Mouse (Mus musculus) cerebellum, adult 2 months (tissue): Measurements from ENCODE around the gene Ppm1h. TPM values are rescaled to one million over a fixed set of nuclear protein-coding genes. Genes with fewer than 3 reads are reported as not detected.

Source experiments
- DNase-seq, 2 experiments: peaks; one replicate each; pipeline ENCODE4 v3.0.0; 2021
- H3K27ac ChIP-seq: fragments of 200-500 bp; 2 replicates; pipeline ENCODE4 v1.5.1; 2012; ENCODE audit warnings: low read length, control low read depth, inconsistent platforms; ENCODE audit not compliant: insufficient read depth
- H3K27me3 ChIP-seq: fragments of 200-500 bp; 2 replicates; pipeline ENCODE4 v1.6.1; 2012; ENCODE audit warnings: inconsistent platforms, mild to moderate bottlenecking, low read length, moderate library complexity; ENCODE audit not compliant: control insufficient read depth, insufficient read depth
- H3K4me1 ChIP-seq: fragments of 200-500 bp; 2 replicates; pipeline ENCODE4 v1.6.1; 2011; ENCODE audit warnings: low read length; ENCODE audit not compliant: control insufficient read depth, insufficient read depth
- H3K4me3 ChIP-seq: fragments of 200-500 bp; replicated peaks from 2 replicates; pipeline ENCODE3; 2011; ENCODE audit warnings: mild to moderate bottlenecking, low read depth, low read length, control low read depth; ENCODE audit not compliant: insufficient read depth
- CTCF ChIP-seq: fragments of 200-500 bp; IDR thresholded peaks from 2 replicates; pipeline ENCODE4 v1.5.1; 2011; ENCODE audit warnings: low read depth, mild to moderate bottlenecking, control low read depth, low read length, moderate library complexity, borderline replicate concordance; ENCODE audit not compliant: insufficient read depth
- POLR2A ChIP-seq: fragments of 200-500 bp; IDR thresholded peaks from 2 replicates; pipeline ENCODE4 v1.6.1; 2011; ENCODE audit warnings: low read length, control low read depth, borderline replicate concordance; ENCODE audit not compliant: insufficient read depth
- WGBS: fragments of 180-500 bp; shearing (Covaris S2); methylation state at CpG from one replicate; pipeline ENCODE4 v1.1.7; 2018; 5-methylcytosine and 5-hydroxymethylcytosine counted together
- polyA plus RNA-seq: library from polyadenylated mRNA; depleted of rRNA; stranded (reverse); fragments of >200 nt; gene quantifications from 2 replicates; pipeline ENCODE4 v1.2.3, GENCODE M21; 2012

Ppm1h gene
- polyA plus RNA-seq, 1 experiment: 30.4 TPM

GRCm38 (mm10) chr10:122944888-122945287 lies 266.3 kb downstream of the Ppm1h start:
- Histone ChIP-seq H3K27ac (no peak overlapping the region), H3K4me3 (no peak overlapping the region), H3K27me3 (no peaks in the 10 kb centered on the region; the same call in 1 of the 2 replicates), H3K4me1 (peaks cover 14% of the 10 kb centered on the region)
- 82% methylated on average over 5 of the region's 5 CpGs for WGBS
- TF ChIP-seq POLR2A: no peak
- no peak for TF ChIP-seq CTCF
- no peak for DNase-seq

GRCm38 (mm10) chr10:122950966-122951365 lies 272.4 kb downstream of the Ppm1h start:
- TF ChIP-seq POLR2A (no peak), CTCF (no peak)
- Histone ChIP-seq H3K4me1 (no peaks in the 10 kb centered on the region), H3K27me3 (no peaks in the 10 kb centered on the region; the same call in 1 of the 2 replicates), H3K4me3 (no peak overlapping the region), H3K27ac (no peak overlapping the region)
- DNase-seq: no peak
- WGBS: 70% methylated on average over 6 of the region's 6 CpGs

- WGBS: 88% methylated on average over 9 of the region's 9 CpGs
- H3K4me1 ChIP-seq: no peaks in the 10 kb centered on the region
- TF ChIP-seq CTCF (no peak), POLR2A (no peak)
- no peak for DNase-seq
- H3K27me3 ChIP-seq: no peaks in the 10 kb centered on the region; the same call in 1 of the 2 replicates
- no peak overlapping the region for H3K4me3 ChIP-seq
- H3K27ac ChIP-seq: no peak overlapping the region
Observed at GRCm38 (mm10) chr10:122953576-122953975, 275.0 kb downstream of the Ppm1h start.

- no peaks in the 10 kb centered on the region for H3K27me3 ChIP-seq
- no peak for DNase-seq
- no peaks in the 10 kb centered on the region for H3K4me1 ChIP-seq
- no peak overlapping the region for H3K27ac ChIP-seq
- no peak overlapping the region for H3K4me3 ChIP-seq
- TF ChIP-seq CTCF: no peak
- 94% methylated on average over 2 of the region's 2 CpGs for WGBS
Observed at GRCm38 (mm10) chr10:122957918-122958317, 279.4 kb downstream of the Ppm1h start.

- no peaks in the 10 kb centered on the region for H3K27me3 ChIP-seq
Observed at GRCm38 (mm10) chr10:122958699-122959098, 280.1 kb downstream of the Ppm1h start.

GRCm38 (mm10) chr10:122960216-122960615 lies 281.7 kb downstream of the Ppm1h start:
- DNase-seq: no peak
- TF ChIP-seq POLR2A (no peak), CTCF (no peak)
- Histone ChIP-seq H3K27ac (no peak overlapping the region), H3K4me3 (no peak overlapping the region), H3K27me3 (no peaks in the 10 kb centered on the region), H3K4me1 (peaks cover 4% of the 10 kb centered on the region; the same call in 1 of the 2 replicates)
- 87% methylated on average over 16 of the region's 16 CpGs for WGBS

More at GRCm38 (mm10) chr10:122958699-122959098, 280.1 kb downstream of the Ppm1h start:
- TF ChIP-seq POLR2A (no peak), CTCF (no peak)
- 81% methylated on average over 5 of the region's 5 CpGs for WGBS
- Histone ChIP-seq H3K27ac (no peak overlapping the region), H3K4me3 (no peak overlapping the region), H3K4me1 (no peaks in the 10 kb centered on the region)
- no peak for DNase-seq

- peaks cover 4% of the 10 kb centered on the region; the same call in 1 of the 2 replicates for H3K4me1 ChIP-seq
- WGBS: 87% methylated on average over 16 of the region's 16 CpGs
- H3K27me3 ChIP-seq: no peaks in the 10 kb centered on the region
- DNase-seq: no peak
- no peak overlapping the region for H3K4me3 ChIP-seq
- no peak overlapping the region for H3K27ac ChIP-seq
- no peak for TF ChIP-seq CTCF
- no peak for TF ChIP-seq POLR2A
Observed at GRCm38 (mm10) chr10:122960738-122961137, 282.2 kb downstream of the Ppm1h start.

- no peak for DNase-seq
- WGBS: 67% methylated on average over 9 of the region's 9 CpGs
- Histone ChIP-seq H3K27me3 (no peaks in the 10 kb centered on the region), H3K27ac (no peak overlapping the region), H3K4me1 (peaks cover 7% of the 10 kb centered on the region), H3K4me3 (no peak overlapping the region)
- TF ChIP-seq POLR2A (no peak), CTCF (no peak)
Observed at GRCm38 (mm10) chr10:122961494-122961893, 282.9 kb downstream of the Ppm1h start.

- Histone ChIP-seq H3K4me3 (no peak overlapping the region), H3K4me1 (peaks cover 7% of the 10 kb centered on the region), H3K27me3 (no peaks in the 10 kb centered on the region), H3K27ac (no peak overlapping the region)
- 79% methylated on average over 9 of the region's 9 CpGs for WGBS
- DNase-seq: no peak
- TF ChIP-seq CTCF (no peak), POLR2A (no peak)
Observed at GRCm38 (mm10) chr10:122962651-122963050, 284.1 kb downstream of the Ppm1h start.
